Mouse (Mus musculus): ENCODE data around the gene Nos3. TPM values are rescaled to one million over a fixed set of nuclear protein-coding genes. Genes with fewer than 3 reads are reported as not detected.

Nos3 gene
- polyA plus RNA-seq, 1 experiment from 2014 or later: 7.4 TPM

DNA sequence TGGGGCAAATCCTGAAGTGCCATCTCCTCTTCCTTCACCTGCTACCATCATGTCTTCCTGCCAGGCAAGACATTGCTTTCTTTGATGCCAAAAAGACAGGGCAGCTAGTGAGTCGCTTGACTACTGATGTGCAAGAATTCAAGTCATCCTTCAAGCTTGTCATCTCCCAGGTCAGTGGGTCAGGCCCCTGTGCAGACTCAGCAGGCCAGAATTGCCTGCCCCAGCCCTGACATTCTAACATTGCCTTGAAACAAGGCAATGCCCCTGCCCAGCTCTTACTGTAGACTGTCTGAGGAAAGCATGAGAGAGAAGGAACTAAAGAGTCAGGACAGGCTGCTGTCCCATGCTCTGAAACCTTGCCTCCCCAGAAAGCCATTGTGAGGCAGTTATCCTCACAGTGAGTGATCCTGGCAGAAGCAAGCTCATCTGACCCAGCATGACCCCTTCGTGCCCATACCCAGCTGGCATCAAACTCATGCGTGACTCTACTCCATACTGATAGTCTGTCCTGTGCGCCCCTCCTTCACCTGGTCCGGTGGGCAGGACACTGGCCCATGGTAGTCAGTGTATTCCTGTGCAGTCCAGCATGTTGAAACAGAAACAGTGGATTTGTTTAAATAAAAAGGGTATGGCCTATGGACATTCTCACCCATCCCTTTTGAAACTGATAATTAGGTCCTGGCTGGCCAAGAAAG lies 36.4 kb downstream of the Nos3 start:
- no peak for DNase-seq (ENCODE audit: low spot score)
- Histone ChIP-seq H3K9me3 (ENCODE audit: control insufficient read depth, low read length) (no peaks in the 10 kb centered on the region), H3K27me3 (ENCODE audit: control insufficient read depth, insufficient read depth, low read length) (no peaks in the 10 kb centered on the region), H3K36me3 (ENCODE audit: control insufficient read depth, insufficient read depth, low read length) (no peaks in the 10 kb centered on the region; the same call in 1 of the 2 replicates), H3K4me3 (ENCODE audit: low read depth, low read length) (no peak overlapping the region), H3K4me2 (ENCODE audit: low read depth, low read length, severe bottlenecking) (no peak overlapping the region), H3K27ac (ENCODE audit: low read depth, low read length) (no peak overlapping the region), H3K9ac (ENCODE audit: low read length) (no peak overlapping the region), H3K4me1 (replicated peaks; ENCODE audit: control insufficient read depth, insufficient read depth, low read length) (no peaks in the 10 kb centered on the region)
- no peak for ATAC-seq (replicated peaks; ENCODE audit: low FRiP score)
- 94% methylated on average over 5 of the region's 5 CpGs for WGBS

GRCm38 (mm10) chr5:24401969-24402368 lies 37.4 kb downstream of the Nos3 start:
- 87% methylated on average over 9 of the region's 9 CpGs for WGBS
- DNase-seq (ENCODE audit: low spot score) (no peak), ATAC-seq (replicated peaks; ENCODE audit: low FRiP score) (no peak)
- H3K27me3 ChIP-seq (ENCODE audit: control insufficient read depth, insufficient read depth, low read length): no peaks in the 10 kb centered on the region
- H3K27ac ChIP-seq (ENCODE audit: low read depth, low read length): no peak overlapping the region
- H3K4me2 ChIP-seq (ENCODE audit: low read depth, low read length, severe bottlenecking): no peak overlapping the region
- H3K9me3 ChIP-seq (ENCODE audit: control insufficient read depth, low read length): no peaks in the 10 kb centered on the region
- H3K9ac ChIP-seq (ENCODE audit: low read length): no peak overlapping the region
- H3K4me3 ChIP-seq (ENCODE audit: low read depth, low read length): no peak overlapping the region
- no peaks in the 10 kb centered on the region for H3K4me1 ChIP-seq (replicated peaks; ENCODE audit: control insufficient read depth, insufficient read depth, low read length)
- no peaks in the 10 kb centered on the region; the same call in 1 of the 2 replicates for H3K36me3 ChIP-seq (ENCODE audit: control insufficient read depth, insufficient read depth, low read length)

GRCm38 (mm10) chr5:24404594-24405360 lies 40.2 kb downstream of the Nos3 start:
- Histone ChIP-seq H3K4me2 (ENCODE audit: low read depth, low read length, severe bottlenecking) (no peak overlapping the region), H3K9ac (ENCODE audit: low read length) (no peak overlapping the region), H3K4me1 (replicated peaks; ENCODE audit: control insufficient read depth, insufficient read depth, low read length) (no peaks in the 10 kb centered on the region), H3K27ac (ENCODE audit: low read depth, low read length) (no peak overlapping the region), H3K36me3 (ENCODE audit: control insufficient read depth, insufficient read depth, low read length) (no peaks in the 10 kb centered on the region; the same call in 1 of the 2 replicates), H3K4me3 (ENCODE audit: low read depth, low read length) (no peak overlapping the region), H3K9me3 (ENCODE audit: control insufficient read depth, low read length) (no peaks in the 10 kb centered on the region), H3K27me3 (ENCODE audit: control insufficient read depth, insufficient read depth, low read length) (no peaks in the 10 kb centered on the region)
- ATAC-seq (replicated peaks; ENCODE audit: low FRiP score) (no peak), DNase-seq (ENCODE audit: low spot score) (no peak)
- WGBS: 85% methylated on average over 6 of the region's 6 CpGs

DNA sequence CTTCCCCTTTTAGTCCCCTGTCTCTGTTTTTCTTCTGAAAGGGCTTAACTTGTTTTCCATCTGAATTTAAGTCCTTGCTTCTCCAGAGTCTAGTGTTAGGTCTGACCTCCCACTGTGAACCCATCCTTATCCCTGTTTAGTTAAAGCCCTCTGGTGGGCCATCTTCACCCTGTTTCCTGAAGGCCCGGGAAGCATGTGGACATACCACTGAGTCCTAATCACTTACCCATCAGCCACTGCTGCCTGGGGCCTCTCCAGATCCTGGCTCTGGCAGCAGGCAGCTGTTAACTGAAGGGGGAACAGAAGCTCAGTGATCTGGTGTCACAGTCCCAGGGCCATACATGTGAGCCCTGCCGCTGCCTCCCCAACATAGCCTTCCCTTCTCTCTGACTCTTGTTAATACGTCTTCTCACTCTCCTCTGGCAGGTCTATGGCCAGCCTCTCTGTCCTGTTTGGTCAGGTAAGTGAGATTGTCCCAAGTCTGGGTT lies 40.8 kb downstream of the Nos3 start:
- Histone ChIP-seq H3K36me3 (ENCODE audit: control insufficient read depth, insufficient read depth, low read length) (no peaks in the 10 kb centered on the region; the same call in 1 of the 2 replicates), H3K4me1 (replicated peaks; ENCODE audit: control insufficient read depth, insufficient read depth, low read length) (no peaks in the 10 kb centered on the region), H3K9me3 (ENCODE audit: control insufficient read depth, low read length) (no peaks in the 10 kb centered on the region), H3K4me2 (ENCODE audit: low read depth, low read length, severe bottlenecking) (no peak overlapping the region), H3K27ac (ENCODE audit: low read depth, low read length) (no peak overlapping the region), H3K4me3 (ENCODE audit: low read depth, low read length) (no peak overlapping the region), H3K9ac (ENCODE audit: low read length) (no peak overlapping the region), H3K27me3 (ENCODE audit: control insufficient read depth, insufficient read depth, low read length) (no peaks in the 10 kb centered on the region)
- WGBS: 79% methylated on average over 3 of the region's 3 CpGs
- ATAC-seq (replicated peaks; ENCODE audit: low FRiP score): no peak
- DNase-seq (ENCODE audit: low spot score): no peak

- H3K4me3 ChIP-seq (ENCODE audit: low read depth, low read length): no peak overlapping the region
- no peaks in the 10 kb centered on the region for H3K27me3 ChIP-seq (ENCODE audit: control insufficient read depth, insufficient read depth, low read length)
- 93% methylated on average over 13 of the region's 13 CpGs for WGBS
- no peak overlapping the region for H3K4me2 ChIP-seq (ENCODE audit: low read depth, low read length, severe bottlenecking)
- H3K9me3 ChIP-seq (ENCODE audit: control insufficient read depth, low read length): no peaks in the 10 kb centered on the region
- DNase-seq (ENCODE audit: low spot score) (no peak), ATAC-seq (replicated peaks; ENCODE audit: low FRiP score) (no peak)
- H3K27ac ChIP-seq (ENCODE audit: low read depth, low read length): no peak overlapping the region
- no peaks in the 10 kb centered on the region; the same call in 1 of the 2 replicates for H3K4me1 ChIP-seq (replicated peaks; ENCODE audit: control insufficient read depth, insufficient read depth, low read length)
- no peak overlapping the region for H3K9ac ChIP-seq (ENCODE audit: low read length)
- no peaks in the 10 kb centered on the region for H3K36me3 ChIP-seq (ENCODE audit: control insufficient read depth, insufficient read depth, low read length)
These were observed 44.0 kb downstream of the Nos3 start for GRCm38 (mm10) chr5:24408651-24409050.

GRCm38 (mm10) chr5:24409466-24409865 lies 44.9 kb downstream of the Nos3 start:
- H3K27ac ChIP-seq (ENCODE audit: low read depth, low read length): no peak overlapping the region
- no peaks in the 10 kb centered on the region for H3K36me3 ChIP-seq (ENCODE audit: control insufficient read depth, insufficient read depth, low read length)
- H3K4me3 ChIP-seq (ENCODE audit: low read depth, low read length): no peak overlapping the region
- no peak overlapping the region for H3K9ac ChIP-seq (ENCODE audit: low read length)
- ATAC-seq (replicated peaks; ENCODE audit: low FRiP score): no peak
- whole genome bisulfite sequencing: 84% methylated on average over 2 of the region's 2 CpGs
- H3K4me1 ChIP-seq (replicated peaks; ENCODE audit: control insufficient read depth, insufficient read depth, low read length): no peaks in the 10 kb centered on the region; the same call in 1 of the 2 replicates
- DNase-seq (ENCODE audit: low spot score): no peak
- no peak overlapping the region for H3K4me2 ChIP-seq (ENCODE audit: low read depth, low read length, severe bottlenecking)
- no peaks in the 10 kb centered on the region for H3K9me3 ChIP-seq (ENCODE audit: control insufficient read depth, low read length)
- no peaks in the 10 kb centered on the region for H3K27me3 ChIP-seq (ENCODE audit: control insufficient read depth, insufficient read depth, low read length)

- WGBS: 89% methylated on average over 2 of the region's 2 CpGs
- no peaks in the 10 kb centered on the region for H3K36me3 ChIP-seq (ENCODE audit: control insufficient read depth, insufficient read depth, low read length)
- ATAC-seq (replicated peaks; ENCODE audit: low FRiP score): no peak
- H3K27ac ChIP-seq (ENCODE audit: low read depth, low read length): no peak overlapping the region
- no peak overlapping the region for H3K4me3 ChIP-seq (ENCODE audit: low read depth, low read length)
- DNase-seq (ENCODE audit: low spot score): no peak
- no peaks in the 10 kb centered on the region; the same call in 1 of the 2 replicates for H3K4me1 ChIP-seq (replicated peaks; ENCODE audit: control insufficient read depth, insufficient read depth, low read length)
- H3K27me3 ChIP-seq (ENCODE audit: control insufficient read depth, insufficient read depth, low read length): no peaks in the 10 kb centered on the region
- no peak overlapping the region for H3K4me2 ChIP-seq (ENCODE audit: low read depth, low read length, severe bottlenecking)
- H3K9ac ChIP-seq (ENCODE audit: low read length): no peak overlapping the region
- no peaks in the 10 kb centered on the region for H3K9me3 ChIP-seq (ENCODE audit: control insufficient read depth, low read length)
These were observed 47.5 kb downstream of the Nos3 start for GRCm38 (mm10) chr5:24412063-24412462.

DNA sequence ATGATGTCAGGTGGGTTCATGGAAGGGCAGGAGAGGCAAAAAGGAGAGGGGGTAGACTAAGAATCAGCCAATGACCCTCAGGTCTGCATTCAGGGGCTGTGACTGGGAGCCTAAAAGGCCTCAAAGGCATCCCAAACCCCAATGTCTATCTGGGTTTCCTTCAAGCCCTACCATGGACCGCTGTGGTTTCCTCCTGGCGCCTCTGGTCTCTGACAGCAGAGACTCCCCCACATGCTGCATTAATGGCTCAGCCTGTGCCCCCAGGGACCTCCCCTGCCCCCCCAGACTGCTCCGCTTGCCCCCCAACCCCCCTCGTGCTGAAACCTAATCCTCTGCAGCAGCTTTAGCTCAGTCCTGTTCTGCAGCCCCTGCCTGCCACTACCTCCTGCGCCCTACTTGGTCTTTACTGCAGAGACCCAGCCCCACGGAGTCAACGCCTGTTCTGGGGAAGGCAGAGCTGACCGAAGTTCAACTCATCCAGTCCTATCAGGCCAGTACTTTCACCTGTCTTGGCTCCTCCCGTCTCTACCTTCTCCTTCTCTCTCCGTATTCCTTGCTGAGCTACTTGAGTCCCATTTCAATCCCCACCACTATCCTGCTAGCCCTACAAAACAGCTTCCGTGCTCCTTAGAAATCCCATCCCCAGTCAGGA lies 48.6 kb downstream of the Nos3 start, which contains the start of gene Asic3:
TSS of gene Asic3 (plus strand) at position 351 of the 652 bp plus-strand sequence.
- ATAC-seq (replicated peaks; ENCODE audit: low FRiP score) (no peak), DNase-seq (ENCODE audit: low spot score) (no peak)
- H3K9ac ChIP-seq (ENCODE audit: low read length): no peak within 1 kb of the TSS
- WGBS: 50% methylated on average over 11 of the region's 11 CpGs
- no peaks in the 10 kb centered on the region for H3K36me3 ChIP-seq (ENCODE audit: control insufficient read depth, insufficient read depth, low read length)
- no peak within 1 kb of the TSS for H3K4me3 ChIP-seq (ENCODE audit: low read depth, low read length)
- no peak within 1 kb of the TSS for H3K4me2 ChIP-seq (ENCODE audit: low read depth, low read length, severe bottlenecking)
- H3K27me3 ChIP-seq (ENCODE audit: control insufficient read depth, insufficient read depth, low read length): no peaks in the 10 kb centered on the region
- H3K9me3 ChIP-seq (ENCODE audit: control insufficient read depth, low read length): no peaks in the 10 kb centered on the region
- H3K27ac ChIP-seq (ENCODE audit: low read depth, low read length): no peak within 1 kb of the TSS
- H3K4me1 ChIP-seq (replicated peaks; ENCODE audit: control insufficient read depth, insufficient read depth, low read length): no peaks in the 10 kb centered on the region; the same call in 1 of the 2 replicates

All from forebrain, embryonic 11.5 days (tissue).